Mouse (Mus musculus): Measurements from ENCODE around the gene C9. TPM values are rescaled to one million over a fixed set of nuclear protein-coding genes. Genes with fewer than 3 reads are reported as not detected.

C9 gene
- total RNA-seq, 1 experiment from 2014 or later, result not detected

DNA sequence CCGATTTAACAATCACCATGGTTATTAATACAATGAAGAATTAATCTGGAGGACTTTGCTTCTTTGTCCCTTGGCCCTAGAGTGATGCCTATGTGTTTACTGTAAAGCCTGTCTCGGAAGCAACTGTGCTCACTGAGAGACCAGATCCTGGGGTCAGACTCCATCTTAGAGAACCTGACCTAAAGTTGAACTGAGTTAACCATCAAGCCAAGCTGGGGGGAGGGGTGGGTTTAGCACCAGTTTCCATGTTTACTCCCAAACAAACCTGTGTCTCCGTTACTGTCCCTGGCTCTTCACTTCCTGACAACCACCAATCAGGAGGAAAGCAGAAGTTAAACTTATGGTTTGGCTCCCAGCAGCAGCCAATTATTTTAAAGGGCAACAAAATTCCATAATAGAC is 38.4 kb downstream of the C9 start:
- DNase-seq, result no peak

DNA sequence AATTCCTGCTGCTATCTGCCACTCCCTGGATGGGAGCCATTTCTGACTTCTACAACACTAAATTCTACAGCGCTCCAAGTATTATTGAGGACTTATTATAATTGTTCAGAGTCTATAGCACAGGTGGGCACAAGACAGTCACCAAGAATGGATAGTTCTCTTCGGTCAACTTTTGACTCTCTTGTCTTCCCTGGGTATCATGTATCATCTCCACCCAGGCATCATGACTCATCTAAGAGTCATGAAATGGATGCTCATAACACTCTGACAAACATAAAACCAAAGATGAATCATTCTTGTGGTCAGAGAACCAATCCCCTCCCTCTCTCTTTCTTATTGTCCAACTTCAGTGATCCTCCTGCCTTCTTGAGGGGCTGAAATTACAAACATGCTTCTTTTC is 47.3 kb downstream of the C9 start:
- DNase-seq, result no peak

- no peak for DNase-seq
Observed at GRCm38 (mm10) chr15:6498396-6499070, 53.4 kb downstream of the C9 start.

GRCm38 (mm10) chr15:6500787-6501186 is 55.7 kb downstream of the C9 start:
- no peak for DNase-seq

DNA sequence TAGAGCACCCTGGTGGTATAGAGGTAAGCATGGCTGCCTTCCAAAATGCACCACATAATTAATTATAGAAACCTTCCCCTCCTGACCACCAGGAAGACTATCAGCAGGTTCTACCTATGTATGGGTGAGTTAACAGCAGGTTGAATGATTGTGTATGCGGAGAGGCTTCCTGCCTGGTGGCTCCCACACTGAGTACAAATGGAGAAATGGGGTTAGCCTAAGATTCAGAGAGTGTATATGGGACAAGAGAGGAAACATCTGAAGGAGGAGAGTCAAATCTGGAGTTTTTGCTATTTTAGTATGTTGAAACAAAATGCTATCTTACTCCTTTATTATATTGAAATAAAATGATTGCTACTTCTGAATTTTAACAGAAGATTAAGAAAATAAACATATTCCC is 72.4 kb downstream of the C9 start:
- DNase-seq, result no peak

DNA sequence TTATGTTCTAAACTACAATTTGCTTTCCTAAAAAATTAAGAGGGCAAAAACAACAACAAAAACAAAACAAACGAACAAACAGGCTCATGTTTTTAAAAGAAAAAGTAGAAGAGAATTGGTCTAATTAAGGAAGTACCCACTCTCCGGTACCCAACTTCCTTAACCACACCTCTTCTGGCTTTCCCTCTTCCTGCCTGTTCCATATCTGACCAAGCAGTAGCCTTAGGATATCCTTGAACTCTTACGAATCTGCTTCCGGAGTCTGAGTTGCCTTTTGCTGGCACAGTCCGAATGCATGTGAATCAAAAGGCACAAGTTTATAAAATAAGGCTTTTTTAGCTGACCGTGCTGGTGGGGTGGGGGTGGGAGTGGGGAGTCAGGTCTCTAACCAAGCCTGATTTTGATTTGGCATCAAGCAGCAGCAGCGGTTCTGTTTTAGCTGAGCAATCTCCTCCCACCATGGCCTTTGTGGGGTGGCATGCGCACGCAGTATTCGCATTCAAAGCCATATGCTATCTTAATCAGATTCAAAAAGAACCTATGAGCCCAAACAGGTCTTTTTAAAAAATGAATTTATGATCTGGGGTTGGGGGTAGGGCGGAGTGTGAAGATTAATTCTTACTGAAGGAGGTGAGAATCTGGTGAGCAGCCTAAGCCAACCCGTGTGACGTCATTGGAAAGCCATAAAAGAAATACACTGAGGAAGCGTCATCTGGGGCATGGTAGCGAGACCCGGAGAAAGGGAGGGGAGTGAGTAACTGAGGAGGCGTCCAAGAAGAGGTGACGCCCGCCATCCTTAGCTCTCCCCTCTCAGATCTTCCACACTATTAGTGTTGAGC is 74.5 kb downstream of the C9 start:
- no peak for DNase-seq

DNA sequence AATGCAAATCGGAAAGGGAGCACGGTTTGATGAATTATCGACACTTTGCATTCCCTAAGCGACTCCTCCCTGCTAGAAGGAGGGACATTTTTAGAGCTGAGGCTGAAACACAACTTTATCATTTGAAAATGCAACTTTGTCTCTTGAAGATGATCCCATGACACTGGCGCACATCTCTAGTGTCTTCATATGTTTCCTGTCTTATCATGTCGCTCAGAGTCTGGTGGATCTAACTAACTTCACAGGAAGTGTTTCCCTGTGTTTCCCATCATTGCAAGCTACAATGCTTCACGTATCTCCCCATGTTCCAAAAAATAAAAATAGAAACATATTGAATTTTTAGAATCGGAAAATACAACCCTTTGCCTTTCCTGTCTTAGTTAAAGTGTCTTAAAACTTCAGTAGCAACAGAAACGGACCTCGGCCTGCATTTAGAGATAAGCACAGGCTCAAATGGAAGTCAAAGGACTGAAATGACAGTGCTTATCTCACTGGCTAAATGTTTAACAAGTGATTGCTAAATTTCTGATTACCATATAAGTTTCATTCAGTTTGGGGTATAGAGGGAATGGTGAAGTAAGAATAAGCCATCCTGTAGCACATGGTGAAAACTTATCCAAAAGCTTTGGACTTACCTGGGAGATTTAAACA is 75.5 kb downstream of the C9 start:
- no peak for DNase-seq

DNA sequence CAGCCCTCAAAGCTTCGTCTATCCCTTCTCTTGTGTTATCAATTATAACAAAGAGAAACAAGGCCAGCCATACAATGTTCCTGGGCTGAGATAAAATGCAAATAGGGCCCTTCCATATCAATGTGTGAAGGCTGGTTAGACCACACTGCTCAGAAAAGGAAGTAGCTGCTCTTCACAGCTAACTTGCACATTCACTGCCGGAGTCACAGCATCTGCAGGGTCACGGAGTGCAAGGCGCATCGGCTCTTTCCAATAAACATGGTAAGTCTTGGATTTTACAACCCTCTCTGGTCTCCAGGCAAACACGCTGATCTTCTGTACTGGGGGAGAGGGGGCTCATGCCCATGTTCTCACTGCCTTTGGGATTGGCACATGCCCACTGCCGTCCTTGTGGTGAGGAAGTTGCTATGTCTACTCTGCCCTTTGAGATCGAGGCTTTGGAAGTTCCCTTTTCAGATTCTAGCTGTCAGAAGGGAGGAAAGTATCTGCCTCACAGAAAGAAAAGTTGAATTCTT is 77.6 kb downstream of the C9 start, which contains the start of gene Fyb:
TSS of gene Fyb (plus strand) at position 201 of the 515 bp plus-strand sequence.
- no peak for DNase-seq

DNA sequence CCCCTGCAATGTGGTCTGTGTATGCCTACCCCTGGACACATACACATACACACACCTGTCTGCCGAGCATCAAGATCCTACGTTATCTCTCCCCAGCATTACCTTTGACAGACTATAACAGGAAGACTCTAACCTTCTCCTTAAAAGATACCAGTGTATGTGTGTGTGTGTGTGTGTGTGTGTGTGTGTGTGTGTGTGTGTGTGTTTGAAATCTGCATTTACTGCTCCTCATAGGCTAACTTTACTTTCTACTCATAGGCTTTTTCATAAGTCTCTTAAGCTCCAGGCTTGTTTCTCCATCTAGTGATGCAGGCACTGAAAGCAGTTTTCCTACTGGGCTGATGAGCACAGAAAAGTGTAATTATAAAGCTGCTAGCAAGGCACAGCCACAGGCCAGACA is 79.7 kb downstream of the C9 start:
- DNase-seq, result no peak

GRCm38 (mm10) chr15:6525386-6525785 is 80.3 kb downstream of the C9 start:
- no peak for DNase-seq

DNA sequence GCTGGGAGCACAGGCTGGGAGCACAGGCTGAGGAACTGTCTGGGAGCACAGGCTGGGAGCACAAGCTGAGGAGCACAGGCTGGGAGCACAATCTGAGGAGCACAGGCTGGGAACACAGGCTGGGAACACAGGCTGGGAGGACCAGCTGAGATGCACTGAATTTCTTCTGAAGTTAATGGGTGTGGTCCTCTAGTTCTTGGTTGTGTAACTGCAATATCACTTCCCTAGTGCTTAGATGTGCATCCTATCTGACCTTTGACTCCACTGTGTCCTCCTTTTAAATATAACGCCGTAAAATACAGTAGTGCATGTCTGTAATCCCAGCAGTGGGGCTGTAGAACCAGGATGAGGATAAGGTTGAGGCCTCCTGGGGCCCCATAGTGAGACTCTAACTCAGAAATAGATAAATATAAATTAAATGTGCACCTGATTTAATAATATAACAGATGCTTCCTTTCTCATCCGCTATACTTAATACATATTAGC is 88.8 kb downstream of the C9 start:
- no peak for DNase-seq

GRCm38 (mm10) chr15:6534592-6534991 is 89.5 kb downstream of the C9 start:
- DNase-seq, result no peak

GRCm38 (mm10) chr15:6539639-6540338 is 94.7 kb downstream of the C9 start:
- DNase-seq, result peak; percentile 2

Other genes starting within 250 kb of the C9 start
- gene Dab2, start 145.5 kb upstream of the C9 start, total RNA-seq (2021), result 416 and 485 TPM in 2 replicates
- gene Fyb, start 77.5 kb downstream of the C9 start, total RNA-seq (2021), result 9.8 and 22.7 TPM in 2 replicates

Measured in adrenal gland, postnatal 25 days (tissue).